Comparison of ENCODE assay signal across 9 mouse cellular contexts in genomic region chr12:70348026-70348425, GRCm38 (mm10). TPM values are rescaled to one million over a fixed set of nuclear protein-coding genes. Genes with fewer than 3 reads are reported as not detected.
DNase-seq lines count a peak whose midpoint lies in the region; ATAC-seq and TF ChIP-seq lines count a peak whose summit lies in the region.
"Had no signal": no experiment of that assay in that cellular context is flagged by ENCODE, and none has a peak within 500 bp of the region (broad histone marks: within the 10 kb centered on the region; RNA-seq: fewer than 3 reads in every experiment).

No protein-coding gene starts in this region.

- H3K36me3 ChIP-seq in lung, embryonic 16.5 days (ENCODE audit: control insufficient read depth, insufficient read depth, low read length): no peaks in the 10 kb centered on the region
- H3K36me3 ChIP-seq in forebrain, embryonic 14.5 days (ENCODE audit: control insufficient read depth, insufficient read depth, low read length): no peaks in the 10 kb centered on the region
- no peaks in the 10 kb centered on the region for H3K36me3 ChIP-seq in limb, embryonic 14.5 days (ENCODE audit: control insufficient read depth, insufficient read depth, low read length)
- H3K36me3 ChIP-seq in stomach, embryonic 15.5 days: no peaks in the 10 kb centered on the region

- TF ChIP-seq POLR2A in lung, adult 2 months (IDR thresholded peaks at IDR 0.05; ENCODE audit: borderline replicate concordance, extremely low read depth, low read depth, low read length): no peak
- no peak for TF ChIP-seq POLR2A in limb, embryonic 14.5 days (IDR thresholded peaks at IDR 0.05; ENCODE audit: borderline replicate concordance, extremely low read depth, insufficient read depth, insufficient read length)

- no peak for TF ChIP-seq CTCF in lung, adult 2 months (IDR thresholded peaks at IDR 0.05; ENCODE audit: insufficient read depth, low read length)

- peaks cover 38% of the 10 kb centered on the region for H3K27me3 ChIP-seq in lung, embryonic 16.5 days (ENCODE audit: control insufficient read depth, insufficient read depth, low read depth, low read length)
- no peaks in the 10 kb centered on the region for H3K27me3 ChIP-seq in forebrain, embryonic 14.5 days (replicated peaks; ENCODE audit: control insufficient read depth, insufficient read depth, low read length)
- peaks cover 37% of the 10 kb centered on the region for H3K27me3 ChIP-seq in limb, embryonic 14.5 days (ENCODE audit: control insufficient read depth, insufficient read depth, low read length)
- H3K27me3 ChIP-seq in stomach, embryonic 15.5 days (replicated peaks): peaks cover 17% of the 10 kb centered on the region

- H3K4me1 ChIP-seq in lung, embryonic 16.5 days (replicated peaks; ENCODE audit: control insufficient read depth, insufficient read depth, low read length): peaks cover 18% of the 10 kb centered on the region
- H3K4me1 ChIP-seq in lung, adult 2 months (ENCODE audit: control insufficient read depth, insufficient read depth, low read length): peaks cover 3% of the 10 kb centered on the region; the same call in 1 of the 2 replicates
- peaks cover 13% of the 10 kb centered on the region for H3K4me1 ChIP-seq in forebrain, embryonic 14.5 days (ENCODE audit: control insufficient read depth, insufficient read depth, low read length)
- H3K4me1 ChIP-seq in limb, embryonic 14.5 days (ENCODE audit: control insufficient read depth, insufficient read depth, low read length): peaks cover 8% of the 10 kb centered on the region
- peaks cover 15% of the 10 kb centered on the region; the same call in 1 of the 2 replicates for H3K4me1 ChIP-seq in stomach, embryonic 15.5 days

- peak overlapping the region; percentile 61 for H3K4me3 ChIP-seq in lung, embryonic 16.5 days (ENCODE audit: low read length)
- H3K4me3 ChIP-seq in lung, adult 2 months (replicated peaks; ENCODE audit: extremely low read depth, low read depth, low read length): no peak overlapping the region
- H3K4me3 ChIP-seq in forebrain, embryonic 14.5 days (ENCODE audit: low read depth, low read length): peak overlapping the region; percentile 65
- H3K4me3 ChIP-seq in limb, embryonic 14.5 days (replicated peaks; ENCODE audit: low read length): peak overlapping the region; percentile 60
- peak overlapping the region; percentile 57 for H3K4me3 ChIP-seq in stomach, embryonic 15.5 days (replicated peaks)
- H3K4me3 ChIP-seq: myocyte had no signal

- no peak overlapping the region for H3K27ac ChIP-seq in lung, embryonic 16.5 days (ENCODE audit: low read length)
- peak overlapping the region; percentile 95 for H3K27ac ChIP-seq in forebrain, embryonic 14.5 days (ENCODE audit: low read depth, low read length)
- H3K27ac ChIP-seq in limb, embryonic 14.5 days (replicated peaks; ENCODE audit: low read depth, low read length): no peak overlapping the region
- H3K27ac ChIP-seq in stomach, embryonic 15.5 days: no peak overlapping the region

- no peak for ATAC-seq in lung, embryonic 16.5 days (ENCODE audit: low read depth)
- ATAC-seq in forebrain, embryonic 14.5 days: no peak
- ATAC-seq in limb, embryonic 14.5 days (ENCODE audit: low FRiP score, low read depth): no peak
- no peak for ATAC-seq in stomach, embryonic 15.5 days (ENCODE audit: insufficient read depth, low FRiP score, low read depth)

- H3K9ac ChIP-seq in lung, embryonic 16.5 days (ENCODE audit: low read length): peak overlapping the region; percentile 62
- H3K9ac ChIP-seq in forebrain, embryonic 14.5 days (ENCODE audit: low read length): peak overlapping the region; percentile 84
- peak overlapping the region; percentile 49 for H3K9ac ChIP-seq in limb, embryonic 14.5 days (ENCODE audit: low read depth, low read length, severe bottlenecking)
- H3K9ac ChIP-seq in stomach, embryonic 15.5 days: peak overlapping the region; percentile 35; the same call in 1 of the 2 replicates

- H3K9me3 ChIP-seq in lung, embryonic 16.5 days (ENCODE audit: control insufficient read depth, low read length): no peaks in the 10 kb centered on the region
- no peaks in the 10 kb centered on the region for H3K9me3 ChIP-seq in forebrain, embryonic 14.5 days (replicated peaks; ENCODE audit: control insufficient read depth, low read length)
- H3K9me3 ChIP-seq in limb, embryonic 14.5 days (ENCODE audit: control insufficient read depth, low read length): no peaks in the 10 kb centered on the region
- H3K9me3 ChIP-seq in stomach, embryonic 15.5 days: no peaks in the 10 kb centered on the region

- peak overlapping the region; percentile 83 for H3K4me2 ChIP-seq in lung, embryonic 16.5 days (ENCODE audit: low read depth, low read length)
- peak overlapping the region; percentile 98 for H3K4me2 ChIP-seq in forebrain, embryonic 14.5 days (ENCODE audit: low read length)
- peak overlapping the region; percentile 96 for H3K4me2 ChIP-seq in limb, embryonic 14.5 days (replicated peaks; ENCODE audit: low read depth, low read length, severe bottlenecking)
- H3K4me2 ChIP-seq in stomach, embryonic 15.5 days: peak overlapping the region; percentile 83

- WGBS in lung, embryonic 16.5 days: 14% methylated on average over 8 of the region's 8 CpGs
- WGBS in lung, adult 2 months: 14% methylated on average over 8 of the region's 8 CpGs
- WGBS in forebrain, embryonic 14.5 days: 13% methylated on average over 8 of the region's 8 CpGs
- 17% methylated on average over 8 of the region's 8 CpGs for WGBS in limb, embryonic 14.5 days
- 10% methylated on average over 8 of the region's 8 CpGs for WGBS in stomach, embryonic 15.5 days

- DNase-seq in lung, adult 2 months: no peak
- DNase-seq in forebrain, embryonic 14.5 days (ENCODE audit: low spot score): peak; percentile 60
- no peak for DNase-seq in limb, embryonic 14.5 days (ENCODE audit: low spot score)
- no peak for DNase-seq in layer of hippocampus, adult 8-10 months (ENCODE audit: low spot score in 2 of 2)
- no peak for DNase-seq in embryo, embryonic 9.5 days (ENCODE audit: extremely low spot score)
- DNase-seq: thymus, postnatal 25 days had no signal

RNA-seq across cellular contexts. Expression of gene Trim9, which starts 0.6 kb away (rescaled TPM):
- polyA plus RNA-seq in lung, embryonic 16.5 days (2015; fragmentation: Nextera tagmentation; extraction: Ambion mirVana): 0.58 and 1.3 TPM in 2 replicates
- polyA plus RNA-seq in lung, adult 2 months (2012; rRNA removed): 0.06 and 0.28 TPM in 2 replicates
- polyA plus RNA-seq in forebrain, embryonic 14.5 days (2014; fragmentation: Nextera tagmentation; extraction: Ambion mirVana): 30.8 and 42.9 TPM in 2 replicates
- polyA plus RNA-seq in limb, embryonic 14.5 days (2012; rRNA removed): 1.0 TPM in 2 replicates
- polyA plus RNA-seq in limb, embryonic 14.5 days (2014; fragmentation: Nextera tagmentation; extraction: Ambion mirVana): 0.66 and 0.95 TPM in 2 replicates
- polyA plus RNA-seq in stomach, embryonic 15.5 days (2015; fragmentation: Nextera tagmentation; extraction: Ambion mirVana): 1.4 and 1.8 TPM in 2 replicates
- 100 to 1,000 TPM; 240 to 340 (median 277) TPM for total RNA-seq in layer of hippocampus, adult 8-10 months (2022)
- polyA plus RNA-seq: myocyte had no signal

Comparison
In these comparisons a context has a peak if more than half of its experiments do, and no peak if none do; other contexts are left out.
1. RNA of gene Trim9, which starts 0.6 kb away (polyA plus RNA-seq): 30.8 to 42.9 TPM in forebrain, embryonic 14.5 days; 1.4 to 1.8 TPM in stomach, embryonic 15.5 days, 0.66 to 1.0 TPM in limb, embryonic 14.5 days, 0.58 to 1.3 TPM in lung, embryonic 16.5 days and 0.06 to 0.28 TPM in lung, adult 2 months; every median in the first group is over 10 times any median in the second.
2. Peak in every context shown above with its lines, with median percentiles within 50 percentile points of each other: H3K4me2 ChIP-seq and H3K9ac ChIP-seq.